Mouse (Mus musculus) bone marrow, adult 2 months (tissue): ENCODE measurements at regions not wholly inside any gene's neighbourhood (a gene's known extent, or its start where the extent isn't known, plus 50 kb on each side); places are given as distances from the start of the nearest gene placed in this dataset.

Source experiments
- CTCF ChIP-seq: fragments of 200-500 bp; IDR thresholded peaks from 2 replicates; pipeline ENCODE4 v1.5.1; 2011; ENCODE audit warnings: low read length, control low read depth; ENCODE audit not compliant: control insufficient read depth, insufficient read depth
- POLR2A ChIP-seq: fragments of 200-500 bp; IDR thresholded peaks from 2 replicates; pipeline ENCODE4 v1.6.1; 2011; ENCODE audit warnings: low read depth, mild to moderate bottlenecking, control low read depth, low read length, borderline replicate concordance; ENCODE audit not compliant: control insufficient read depth

- TF ChIP-seq CTCF, result no peak
- no peak for TF ChIP-seq POLR2A
These were observed 311.2 kb downstream of the Kcnj2 start for GRCm38 (mm10) chr11:111377165-111377564.
